Mouse (Mus musculus): ENCODE data around the gene Pmepa1. TPM values are rescaled to one million over a fixed set of nuclear protein-coding genes. Genes with fewer than 3 reads are reported as not detected.

Gene Pmepa1
- polyA plus RNA-seq, 1 experiment = 260 TPM

DNA sequence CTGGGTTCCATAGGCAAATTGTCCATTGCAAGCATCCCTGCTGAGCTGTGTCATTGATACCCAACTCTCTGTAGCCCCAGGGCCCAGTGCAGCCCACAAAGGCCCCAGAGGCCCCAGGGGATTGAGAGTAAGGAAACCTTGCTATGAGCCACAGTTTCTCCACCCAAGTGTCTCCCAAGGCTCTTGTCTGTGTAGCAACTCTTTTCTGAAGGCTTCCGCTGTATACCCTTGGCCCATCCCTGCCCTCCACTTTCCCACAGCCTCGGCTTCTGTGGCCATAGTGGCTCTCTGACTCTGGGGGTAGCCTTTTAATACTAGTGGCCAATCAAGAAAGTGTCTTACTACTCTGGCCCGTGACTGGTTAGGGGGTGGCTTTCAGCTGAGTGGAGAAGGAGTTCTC, 72.6 kb downstream of the Pmepa1 start:
- Histone ChIP-seq H3K79me2 (ENCODE audit: control insufficient read depth, insufficient read depth) (no peaks in the 10 kb centered on the region), H3K27me3 (ENCODE audit: control insufficient read depth, insufficient read depth, insufficient read length) (peaks cover 4% of the 10 kb centered on the region), H3K4me2 (ENCODE audit: low read depth) (no peak overlapping the region), H3K36me3 (ENCODE audit: control insufficient read depth, insufficient read depth) (no peaks in the 10 kb centered on the region), H3ac (ENCODE audit: control insufficient read depth, insufficient read length) (no peak overlapping the region), H3K4me3 (no peak overlapping the region)
- TF ChIP-seq MAX (IDR thresholded peaks at IDR 0.05; ENCODE audit: low read depth) = no peak
- TF ChIP-seq POLR2A (IDR thresholded peaks at IDR 0.05; ENCODE audit: insufficient read length, low read depth) = no peak
- no peak for TF ChIP-seq TCF12 (IDR thresholded peaks at IDR 0.05; ENCODE audit: insufficient read depth, poor library complexity, severe bottlenecking)
- no peak for TF ChIP-seq POLR2AphosphoS2 (IDR thresholded peaks at IDR 0.05; ENCODE audit: insufficient read length, low read depth)
- TF ChIP-seq USF1 (IDR thresholded peaks at IDR 0.05; ENCODE audit: low read depth) = no peak
- no peak for TF ChIP-seq E2F4 (IDR thresholded peaks at IDR 0.05; ENCODE audit: insufficient read depth)
- no peak for TF ChIP-seq CEBPB (IDR thresholded peaks at IDR 0.05; ENCODE audit: insufficient read depth, poor library complexity, severe bottlenecking)
- TF ChIP-seq SRF (IDR thresholded peaks at IDR 0.05; ENCODE audit: control insufficient read depth, insufficient read length, low read depth) = no peak
- TF ChIP-seq MYOD1 (IDR thresholded peaks at IDR 0.05; ENCODE audit: control insufficient read depth in 1 of 3, insufficient read length in 2 of 3, low read depth in 2 of 3) = no peak

DNA sequence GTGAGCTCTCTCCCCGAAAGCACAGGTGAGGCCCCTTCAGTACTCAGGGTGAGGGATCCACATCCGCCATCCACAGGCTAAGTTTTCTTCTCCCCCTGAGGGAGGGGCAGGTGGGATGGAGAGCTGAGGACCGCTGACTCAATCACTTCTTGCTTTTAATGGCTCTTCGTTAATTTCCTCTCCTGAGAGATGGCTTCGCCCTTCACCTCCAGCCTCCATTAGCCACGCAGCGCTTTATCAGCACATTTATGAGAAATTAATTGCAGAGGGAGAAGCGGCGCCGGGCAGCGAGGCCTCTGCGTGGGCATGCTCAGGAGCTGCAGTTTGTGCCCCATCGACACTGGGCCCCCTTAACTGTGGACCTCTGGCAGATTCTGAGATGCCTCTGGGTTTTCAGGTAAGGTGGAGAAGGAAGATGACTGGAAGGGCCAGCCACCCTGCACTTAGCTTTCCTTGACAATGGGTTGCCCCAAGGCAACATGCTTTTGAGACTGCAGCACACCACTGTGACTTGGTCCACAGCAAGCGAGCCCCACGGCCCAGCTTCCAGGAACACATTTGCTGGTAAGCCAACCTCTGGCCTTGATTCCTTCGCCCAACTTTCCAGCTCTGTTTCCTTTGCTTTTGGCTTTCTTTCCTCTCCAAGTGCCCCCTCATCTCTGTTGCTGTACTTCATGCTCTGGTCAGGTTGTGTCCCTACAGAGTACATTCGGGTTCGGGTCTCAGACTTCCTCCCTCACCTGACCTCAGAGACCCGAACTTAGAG, 73.2 kb downstream of the Pmepa1 start:
- Histone ChIP-seq H3K4me2 (ENCODE audit: low read depth) (no peak overlapping the region), H3K4me3 (no peak overlapping the region), H3K36me3 (ENCODE audit: control insufficient read depth, insufficient read depth) (no peaks in the 10 kb centered on the region), H3K79me2 (ENCODE audit: control insufficient read depth, insufficient read depth) (no peaks in the 10 kb centered on the region), H3K27me3 (ENCODE audit: control insufficient read depth, insufficient read depth, insufficient read length) (peaks cover 4% of the 10 kb centered on the region), H3ac (ENCODE audit: control insufficient read depth, insufficient read length) (no peak overlapping the region)
- TF ChIP-seq POLR2A (IDR thresholded peaks at IDR 0.05; ENCODE audit: insufficient read length, low read depth) (no peak), TCF3 (IDR thresholded peaks at IDR 0.05; ENCODE audit: insufficient read length, low read depth) (no peak), POLR2AphosphoS2 (IDR thresholded peaks at IDR 0.05; ENCODE audit: insufficient read length, low read depth) (no peak), E2F4 (IDR thresholded peaks at IDR 0.05; ENCODE audit: insufficient read depth) (no peak), REST (IDR thresholded peaks at IDR 0.05; ENCODE audit: insufficient read depth, insufficient read length) (no peak), MAX (IDR thresholded peaks at IDR 0.05; ENCODE audit: low read depth) (no peak), CEBPB (IDR thresholded peaks at IDR 0.05; ENCODE audit: insufficient read depth, poor library complexity, severe bottlenecking) (no peak), TCF12 (IDR thresholded peaks at IDR 0.05; ENCODE audit: insufficient read depth, poor library complexity, severe bottlenecking) (no peak), SRF (IDR thresholded peaks at IDR 0.05; ENCODE audit: control insufficient read depth, insufficient read length, low read depth) (no peak), USF1 (IDR thresholded peaks at IDR 0.05; ENCODE audit: low read depth) (no peak), MYOD1 (IDR thresholded peaks at IDR 0.05; ENCODE audit: control insufficient read depth in 1 of 3, insufficient read length in 2 of 3, low read depth in 2 of 3) (no peak), MYOG (IDR thresholded peaks at IDR 0.05; ENCODE audit: control insufficient read depth in 1 of 3, insufficient read depth in 1 of 3, insufficient read length in 2 of 3, low read depth in 2 of 3) (no peak)

DNA sequence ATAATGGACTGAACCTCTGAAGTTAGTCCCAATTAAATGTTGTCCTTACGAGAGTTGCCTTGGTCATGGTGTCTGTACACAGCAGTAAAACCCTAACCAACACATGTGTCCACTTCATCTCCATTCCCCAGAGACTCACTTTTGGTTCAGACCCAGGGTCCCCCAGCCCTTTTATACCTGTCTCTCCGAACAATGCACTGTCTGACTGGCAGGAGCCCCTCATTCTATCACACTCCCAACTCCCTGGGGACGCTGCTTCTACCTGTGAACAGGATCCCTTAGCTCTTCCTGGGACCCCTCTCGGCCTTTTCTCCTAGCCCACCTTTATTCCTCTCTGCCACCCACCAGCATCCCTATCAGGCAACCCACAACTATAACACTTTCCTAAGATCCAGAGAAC, 81.5 kb downstream of the Pmepa1 start:
- no peak overlapping the region for H3ac ChIP-seq (ENCODE audit: control insufficient read depth, insufficient read length)
- H3K4me3 ChIP-seq = no peak overlapping the region
- H3K27me3 ChIP-seq (ENCODE audit: control insufficient read depth, insufficient read depth, insufficient read length) = peaks cover 4% of the 10 kb centered on the region
- H3K36me3 ChIP-seq (ENCODE audit: control insufficient read depth, insufficient read depth) = no peaks in the 10 kb centered on the region
- no peaks in the 10 kb centered on the region for H3K79me2 ChIP-seq (ENCODE audit: control insufficient read depth, insufficient read depth)
- no peak for TF ChIP-seq MYOG (IDR thresholded peaks at IDR 0.05; ENCODE audit: control insufficient read depth in 1 of 3, insufficient read depth in 1 of 3, insufficient read length in 2 of 3, low read depth in 2 of 3)
- no peak for TF ChIP-seq TCF3 (IDR thresholded peaks at IDR 0.05; ENCODE audit: insufficient read length, low read depth)
- TF ChIP-seq SRF (IDR thresholded peaks at IDR 0.05; ENCODE audit: control insufficient read depth, insufficient read length, low read depth) = no peak
- no peak for TF ChIP-seq TCF12 (IDR thresholded peaks at IDR 0.05; ENCODE audit: insufficient read depth, poor library complexity, severe bottlenecking)
- TF ChIP-seq USF1 (IDR thresholded peaks at IDR 0.05; ENCODE audit: low read depth) = no peak
- TF ChIP-seq POLR2AphosphoS2 (IDR thresholded peaks at IDR 0.05; ENCODE audit: insufficient read length, low read depth) = no peak
- H3K4me2 ChIP-seq (ENCODE audit: low read depth) = no peak overlapping the region

DNA sequence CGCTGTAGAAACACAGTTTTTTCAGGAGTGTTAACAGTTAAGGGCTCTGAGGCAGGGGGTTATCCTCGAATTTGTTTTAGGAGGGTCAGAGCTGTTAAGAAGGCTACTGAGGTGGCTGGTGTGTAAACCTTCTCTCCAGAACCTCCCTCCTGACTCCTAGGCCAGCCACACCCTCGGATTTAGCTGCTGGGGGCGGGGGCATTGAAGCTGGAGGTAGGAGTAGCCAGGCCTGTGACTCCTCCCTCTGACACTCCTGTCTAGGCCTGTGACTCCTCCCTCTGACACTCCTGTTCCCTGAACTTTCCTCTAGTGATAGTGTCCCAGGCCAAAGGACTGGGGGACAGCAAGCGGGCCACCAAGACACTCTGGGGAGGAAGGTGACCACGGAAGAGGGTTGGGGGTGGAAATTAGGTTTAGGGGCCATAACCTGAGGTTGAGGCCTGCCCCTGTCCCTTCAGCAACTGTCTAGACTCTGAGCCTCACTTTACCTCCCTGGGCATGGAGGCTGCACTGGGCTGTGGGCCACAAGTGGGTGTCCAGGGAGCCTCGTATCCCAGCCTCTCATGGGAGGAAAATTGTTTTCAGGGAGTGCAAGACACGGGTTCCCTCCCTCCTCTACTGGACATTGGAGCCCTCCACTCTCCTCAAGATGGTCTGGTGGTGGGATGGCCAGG, 89.0 kb downstream of the Pmepa1 start:
- TF ChIP-seq MYOD1 (IDR thresholded peaks at IDR 0.05; ENCODE audit: control insufficient read depth in 1 of 3, insufficient read length in 2 of 3, low read depth in 2 of 3) (no peak), E2F4 (IDR thresholded peaks at IDR 0.05; ENCODE audit: insufficient read depth) (no peak), USF1 (IDR thresholded peaks at IDR 0.05; ENCODE audit: low read depth) (no peak), MYOG (IDR thresholded peaks at IDR 0.05; ENCODE audit: control insufficient read depth in 1 of 3, insufficient read depth in 1 of 3, insufficient read length in 2 of 3, low read depth in 2 of 3) (no peak), TCF3 (IDR thresholded peaks at IDR 0.05; ENCODE audit: insufficient read length, low read depth) (no peak), TCF12 (IDR thresholded peaks at IDR 0.05; ENCODE audit: insufficient read depth, poor library complexity, severe bottlenecking) (no peak), CEBPB (IDR thresholded peaks at IDR 0.05; ENCODE audit: insufficient read depth, poor library complexity, severe bottlenecking) (no peak), POLR2AphosphoS2 (IDR thresholded peaks at IDR 0.05; ENCODE audit: insufficient read length, low read depth) (no peak), REST (IDR thresholded peaks at IDR 0.05; ENCODE audit: insufficient read depth, insufficient read length) (no peak), POLR2A (IDR thresholded peaks at IDR 0.05; ENCODE audit: insufficient read length, low read depth) (no peak), MAX (IDR thresholded peaks at IDR 0.05; ENCODE audit: low read depth) (no peak), SRF (IDR thresholded peaks at IDR 0.05; ENCODE audit: control insufficient read depth, insufficient read length, low read depth) (no peak)
- Histone ChIP-seq H3K27me3 (ENCODE audit: control insufficient read depth, insufficient read depth, insufficient read length) (peaks cover 14% of the 10 kb centered on the region), H3K36me3 (ENCODE audit: control insufficient read depth, insufficient read depth) (no peaks in the 10 kb centered on the region), H3K4me3 (no peak overlapping the region), H3K4me2 (ENCODE audit: low read depth) (no peak overlapping the region), H3K79me2 (ENCODE audit: control insufficient read depth, insufficient read depth) (no peaks in the 10 kb centered on the region), H3ac (ENCODE audit: control insufficient read depth, insufficient read length) (no peak overlapping the region)
